Mouse (Mus musculus): ENCODE results near the gene Zfp287.

Gene Zfp287

GRCm38 (mm10) chr11:62701218-62701617, 30.5 kb downstream of the Zfp287 start:
- DNase-seq (ENCODE audit: low spot score): no peak

- DNase-seq (ENCODE audit: low spot score): no peak
Measured at GRCm38 (mm10) chr11:62699749-62700148, 32.0 kb downstream of the Zfp287 start.

- DNase-seq (ENCODE audit: low spot score): no peak
Measured at GRCm38 (mm10) chr11:62695126-62695525, 36.6 kb downstream of the Zfp287 start.

GRCm38 (mm10) chr11:62693299-62694184, 38.2 kb downstream of the Zfp287 start:
- peak; percentile 94 for DNase-seq (ENCODE audit: low spot score)

- no peak for DNase-seq (ENCODE audit: low spot score)
Measured at GRCm38 (mm10) chr11:62691592-62691991, 40.1 kb downstream of the Zfp287 start.

- DNase-seq (ENCODE audit: low spot score): no peak
Measured at GRCm38 (mm10) chr11:62679954-62680353, 51.8 kb downstream of the Zfp287 start.

GRCm38 (mm10) chr11:62678778-62679354, 52.8 kb downstream of the Zfp287 start:
- no peak for DNase-seq (ENCODE audit: low spot score)

GRCm38 (mm10) chr11:62676290-62676596, 55.5 kb downstream of the Zfp287 start:
- DNase-seq (ENCODE audit: low spot score): no peak

GRCm38 (mm10) chr11:62675480-62676289, 56.0 kb downstream of the Zfp287 start:
- DNase-seq (ENCODE audit: low spot score): peak; percentile 92

- DNase-seq (ENCODE audit: low spot score): no peak
Measured at GRCm38 (mm10) chr11:62670006-62670405, 61.7 kb downstream of the Zfp287 start.

GRCm38 (mm10) chr11:62669471-62669870, 62.2 kb downstream of the Zfp287 start:
- DNase-seq (ENCODE audit: low spot score): no peak

GRCm38 (mm10) chr11:62668986-62669385, 62.7 kb downstream of the Zfp287 start:
- no peak for DNase-seq (ENCODE audit: low spot score)

GRCm38 (mm10) chr11:62664250-62664649, 67.5 kb downstream of the Zfp287 start:
- DNase-seq (ENCODE audit: low spot score): no peak

- no peak for DNase-seq (ENCODE audit: low spot score)
Measured at GRCm38 (mm10) chr11:62660885-62661284, 70.8 kb downstream of the Zfp287 start.

GRCm38 (mm10) chr11:62652080-62652479, 79.6 kb downstream of the Zfp287 start:
- DNase-seq (ENCODE audit: low spot score): no peak

- no peak for DNase-seq (ENCODE audit: low spot score)
Measured at GRCm38 (mm10) chr11:62651563-62651962, 80.1 kb downstream of the Zfp287 start.
